Comparison of ENCODE assay signal across 11 mouse cellular contexts in the genomic region with DNA sequence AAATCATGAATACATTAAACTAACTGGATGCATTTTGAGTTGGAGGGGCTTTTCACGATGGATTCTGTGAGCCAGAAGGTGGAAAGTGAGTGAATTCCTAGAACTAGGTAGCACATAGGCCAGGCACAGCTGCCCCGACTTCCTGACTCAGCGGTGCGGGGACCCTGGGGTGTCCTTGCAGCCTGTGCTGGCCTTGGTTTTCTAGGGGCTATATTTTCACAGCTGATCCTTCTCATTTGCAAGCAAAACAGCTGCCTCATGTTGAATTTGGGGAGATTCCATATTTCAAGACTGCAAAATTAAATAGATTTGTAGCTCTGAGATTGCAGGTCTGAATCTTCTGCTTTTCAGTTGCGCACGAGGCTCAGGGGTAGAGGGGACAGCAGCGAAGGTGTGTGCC.
A peak's percentile ranks its signal among the peaks of the same experiment; 100 is the strongest.
DNase-seq lines count a peak whose midpoint lies in the region; ATAC-seq and TF ChIP-seq lines count a peak whose summit lies in the region.
"Had no signal": no experiment of that assay in that cellular context is flagged by ENCODE, and none has a peak within 500 bp of the region (broad histone marks: within the 10 kb centered on the region; RNA-seq: fewer than 3 reads in every experiment).

No protein-coding gene starts in this region.

- no peaks in the 10 kb centered on the region for H3K9me3 ChIP-seq in heart, embryonic 16.5 days (replicated peaks; ENCODE audit: control insufficient read depth, low read length)
- no peaks in the 10 kb centered on the region for H3K9me3 ChIP-seq in lung, embryonic 14.5 days (ENCODE audit: low read depth, low read length)
- H3K9me3 ChIP-seq in limb, embryonic 13.5 days = no peaks in the 10 kb centered on the region

- H3K4me3 ChIP-seq in heart, embryonic 16.5 days (ENCODE audit: low read length) = no peak overlapping the region
- H3K4me3 ChIP-seq in lung, embryonic 14.5 days (ENCODE audit: low read depth, low read length) = no peak overlapping the region
- no peak overlapping the region for H3K4me3 ChIP-seq in limb, embryonic 13.5 days

- peak overlapping the region; percentile 32; the same call in 1 of the 2 replicates for H3K27ac ChIP-seq in heart, embryonic 16.5 days (ENCODE audit: low read length)
- peak overlapping the region; percentile 44; the same call in 1 of the 2 replicates for H3K27ac ChIP-seq in lung, embryonic 14.5 days (ENCODE audit: low read depth)
- H3K27ac ChIP-seq in limb, embryonic 13.5 days = peak overlapping the region; percentile 61; the same call in 1 of the 2 replicates

- no peak overlapping the region for H3K4me2 ChIP-seq in heart, embryonic 16.5 days (ENCODE audit: low read depth, low read length)
- H3K4me2 ChIP-seq in lung, embryonic 14.5 days = no peak overlapping the region
- H3K4me2 ChIP-seq in limb, embryonic 13.5 days (replicated peaks) = no peak overlapping the region

- WGBS in heart, embryonic 16.5 days = 70% methylated on average over 7 of the region's 7 CpGs
- WGBS in lung, embryonic 14.5 days = 45% methylated on average over 7 of the region's 7 CpGs
- WGBS in limb, embryonic 13.5 days = 56% methylated on average over 7 of the region's 7 CpGs

- H3K27me3 ChIP-seq in heart, embryonic 16.5 days (ENCODE audit: control insufficient read depth, insufficient read depth, low read length) = no peaks in the 10 kb centered on the region
- no peaks in the 10 kb centered on the region for H3K27me3 ChIP-seq in lung, embryonic 14.5 days (ENCODE audit: insufficient read depth, low read length)
- no peaks in the 10 kb centered on the region for H3K27me3 ChIP-seq in limb, embryonic 13.5 days

- ATAC-seq in heart, embryonic 16.5 days (replicated peaks; ENCODE audit: extremely low read depth, insufficient read depth, low FRiP score) = no peak
- no peak for ATAC-seq in lung, embryonic 14.5 days (ENCODE audit: insufficient read depth)
- ATAC-seq in limb, embryonic 13.5 days (ENCODE audit: low FRiP score, low read depth) = no peak
- ATAC-seq: inflammation-experienced regulatory T-cells, adult 6 months had no signal

- peaks cover 20% of the 10 kb centered on the region for H3K4me1 ChIP-seq in heart, embryonic 16.5 days (ENCODE audit: control insufficient read depth, insufficient read depth, low read length)
- H3K4me1 ChIP-seq in lung, embryonic 14.5 days (ENCODE audit: insufficient read depth) = peaks cover 21% of the 10 kb centered on the region
- H3K4me1 ChIP-seq in limb, embryonic 13.5 days = peaks cover 68% of the 10 kb centered on the region

- intact Hi-C loops in heart, postnatal 36 days (cut with DNase I) = no loop called here

- peak; percentile 52 for DNase-seq in adrenal gland, adult 2 months
- no peak for DNase-seq in adrenal gland, adult 8-10 months
- no peak for DNase-seq in heart, postnatal 36 days
- no peak for DNase-seq in lung, embryonic 14.5 days
- DNase-seq in lung, postnatal 4 days = no peak
- DNase-seq in natural killer cell, adult 2 months (ENCODE audit: low spot score in 2 of 2) = no peak
- DNase-seq: retina, postnatal 1 day; thymus, adult 2 months had no signal

- no peak for TF ChIP-seq CTCF in lung, embryonic 14.5 days (IDR thresholded peaks at IDR 0.05; ENCODE audit: low read depth)

- H3K9ac ChIP-seq in heart, embryonic 16.5 days (ENCODE audit: low read length) = 0 out of 2 replicates have a peak overlapping the region, but pooled peaks have one; percentile 6
- no peak overlapping the region for H3K9ac ChIP-seq in lung, embryonic 14.5 days
- no peak overlapping the region for H3K9ac ChIP-seq in limb, embryonic 13.5 days

- no peaks in the 10 kb centered on the region for H3K36me3 ChIP-seq in heart, embryonic 16.5 days (ENCODE audit: control insufficient read depth, insufficient read depth)
- no peaks in the 10 kb centered on the region for H3K36me3 ChIP-seq in lung, embryonic 14.5 days (ENCODE audit: insufficient read depth)
- no peaks in the 10 kb centered on the region for H3K36me3 ChIP-seq in limb, embryonic 13.5 days
